Mouse (Mus musculus) myocyte (in vitro differentiated cells): ENCODE measurements at regions not wholly inside any gene's neighbourhood (a gene's known extent, or its start where the extent isn't known, plus 50 kb on each side); places are given as distances from the start of the nearest gene placed in this dataset.

ENCODE experiments used
- H3K27me3 ChIP-seq: one replicate; pipeline ENCODE4 v1.6.1; 2011; ENCODE audit not compliant: control insufficient read depth, insufficient read depth, insufficient read length
- H3K36me3 ChIP-seq: one replicate; pipeline ENCODE4 v1.6.1; 2011; ENCODE audit not compliant: control insufficient read depth, insufficient read depth
- H3K4me2 ChIP-seq: one replicate; pipeline ENCODE4 v1.6.1; 2011; ENCODE audit warnings: low read depth, control low read depth
- H3K4me3 ChIP-seq: one replicate; pipeline ENCODE4 v1.5.1; 2011; ENCODE audit warnings: mild to moderate bottlenecking, control low read depth, moderate library complexity
- H3K79me2 ChIP-seq: one replicate; pipeline ENCODE4 v1.6.1; 2011; ENCODE audit not compliant: control insufficient read depth, insufficient read depth
- H3ac ChIP-seq: one replicate; pipeline ENCODE4 v1.6.1; 2011; ENCODE audit not compliant: control insufficient read depth, insufficient read length
- CEBPB ChIP-seq: IDR thresholded peaks from 2 replicates; pipeline ENCODE4 v1.6.1; 2011; ENCODE audit warnings: mild to moderate bottlenecking, moderate library complexity; ENCODE audit not compliant: poor library complexity, insufficient read depth, severe bottlenecking
- E2F4 ChIP-seq: IDR thresholded peaks from one replicate; pipeline ENCODE4 v1.6.1; 2011; ENCODE audit warnings: mild to moderate bottlenecking, control low read depth, moderate library complexity; ENCODE audit not compliant: insufficient read depth
- MAX ChIP-seq: IDR thresholded peaks from one replicate; pipeline ENCODE4 v1.6.1; 2011; ENCODE audit warnings: low read depth, mild to moderate bottlenecking, control low read depth
- MYOD1 ChIP-seq, 3 experiments: IDR thresholded peaks; one replicate each; pipeline ENCODE4 v1.6.1; 2011; ENCODE audit warnings: control low read depth in 2 of 3, low read depth in 2 of 3, mild to moderate bottlenecking in 2 of 3, moderate library complexity in 1 of 3; ENCODE audit not compliant: insufficient read length in 2 of 3, control insufficient read depth in 1 of 3
- MYOG ChIP-seq, 3 experiments: IDR thresholded peaks; one replicate each; pipeline ENCODE4 v1.6.1; 2011; ENCODE audit warnings: control low read depth in 2 of 3, low read depth in 2 of 3, mild to moderate bottlenecking in 2 of 3; ENCODE audit not compliant: insufficient read length in 2 of 3, control insufficient read depth in 1 of 3, insufficient read depth in 1 of 3
- POLR2A ChIP-seq: IDR thresholded peaks from one replicate; pipeline ENCODE4 v1.6.1; 2011; ENCODE audit warnings: low read depth, mild to moderate bottlenecking, control low read depth, moderate library complexity; ENCODE audit not compliant: insufficient read length
- POLR2AphosphoS2 ChIP-seq: IDR thresholded peaks from one replicate; pipeline ENCODE4 v1.6.1; 2011; ENCODE audit warnings: low read depth, control low read depth; ENCODE audit not compliant: insufficient read length
- REST ChIP-seq: IDR thresholded peaks from one replicate; pipeline ENCODE4 v1.6.1; 2011; ENCODE audit warnings: mild to moderate bottlenecking, control low read depth, moderate library complexity; ENCODE audit not compliant: insufficient read depth, insufficient read length
- SRF ChIP-seq: IDR thresholded peaks from one replicate; pipeline ENCODE4 v1.6.1; 2011; ENCODE audit warnings: low read depth; ENCODE audit not compliant: control insufficient read depth, insufficient read length
- TCF12 ChIP-seq: IDR thresholded peaks from one replicate; pipeline ENCODE4 v1.6.1; 2011; ENCODE audit warnings: mild to moderate bottlenecking, control low read depth; ENCODE audit not compliant: poor library complexity, insufficient read depth, severe bottlenecking
- TCF3 ChIP-seq: IDR thresholded peaks from one replicate; pipeline ENCODE4 v1.6.1; 2011; ENCODE audit warnings: low read depth, control low read depth; ENCODE audit not compliant: insufficient read length
- USF1 ChIP-seq: IDR thresholded peaks from one replicate; pipeline ENCODE4 v1.6.1; 2011; ENCODE audit warnings: low read depth, mild to moderate bottlenecking, control low read depth, moderate library complexity

GRCm38 (mm10) chr3:123846554-123846953 is 155.9 kb upstream of the Ndst3 start:
- Histone ChIP-seq H3K4me3 (no peak overlapping the region), H3ac (no peak overlapping the region), H3K36me3 (no peaks in the 10 kb centered on the region), H3K27me3 (no peaks in the 10 kb centered on the region), H3K79me2 (no peaks in the 10 kb centered on the region), H3K4me2 (no peak overlapping the region)
- TF ChIP-seq MYOG (IDR thresholded peaks at IDR 0.05; ENCODE audit: control insufficient read depth in 1 of 3, insufficient read depth in 1 of 3, insufficient read length in 2 of 3, low read depth in 2 of 3) (no peak), REST (no peak)

GRCm38 (mm10) chr3:123848663-123849062 is 158.0 kb upstream of the Ndst3 start:
- H3K79me2 ChIP-seq = no peaks in the 10 kb centered on the region
- H3K27me3 ChIP-seq = no peaks in the 10 kb centered on the region
- no peaks in the 10 kb centered on the region for H3K36me3 ChIP-seq
- TF ChIP-seq USF1 (no peak), E2F4 (no peak), MYOG (IDR thresholded peaks at IDR 0.05; ENCODE audit: control insufficient read depth in 1 of 3, insufficient read depth in 1 of 3, insufficient read length in 2 of 3, low read depth in 2 of 3) (peak in 1 of 3 experiments; percentile 41), REST (no peak), SRF (no peak), CEBPB (peak; percentile 52; the same call in 1 of the 2 replicates), POLR2AphosphoS2 (no peak), MYOD1 (IDR thresholded peaks at IDR 0.05; ENCODE audit: control insufficient read depth in 1 of 3, insufficient read length in 2 of 3, low read depth in 2 of 3) (peak; percentile 11 to 48 (median 32)), TCF3 (no peak), POLR2A (no peak), TCF12 (no peak), MAX (no peak)
- no peak overlapping the region for H3K4me2 ChIP-seq
- no peak overlapping the region for H3K4me3 ChIP-seq
- H3ac ChIP-seq = no peak overlapping the region

GRCm38 (mm10) chr3:123852889-123853288 is 162.2 kb upstream of the Ndst3 start:
- Histone ChIP-seq H3K4me3 (no peak overlapping the region), H3K79me2 (no peaks in the 10 kb centered on the region), H3ac (no peak overlapping the region), H3K4me2 (no peak overlapping the region), H3K36me3 (no peaks in the 10 kb centered on the region), H3K27me3 (no peaks in the 10 kb centered on the region)
- TF ChIP-seq USF1 = no peak
- no peak for TF ChIP-seq REST
- no peak for TF ChIP-seq MYOD1 (IDR thresholded peaks at IDR 0.05; ENCODE audit: control insufficient read depth in 1 of 3, insufficient read length in 2 of 3, low read depth in 2 of 3)
- TF ChIP-seq SRF = no peak
- TF ChIP-seq POLR2A = no peak
- no peak for TF ChIP-seq CEBPB
- no peak for TF ChIP-seq E2F4
- TF ChIP-seq MYOG (IDR thresholded peaks at IDR 0.05; ENCODE audit: control insufficient read depth in 1 of 3, insufficient read depth in 1 of 3, insufficient read length in 2 of 3, low read depth in 2 of 3) = no peak
- TF ChIP-seq POLR2AphosphoS2 = no peak
- TF ChIP-seq TCF3 = no peak
- TF ChIP-seq MAX = no peak
- TF ChIP-seq TCF12 = no peak

GRCm38 (mm10) chr3:123873709-123874108 is 183.1 kb upstream of the Ndst3 start:
- Histone ChIP-seq H3K27me3 (no peaks in the 10 kb centered on the region), H3K36me3 (no peaks in the 10 kb centered on the region), H3ac (no peak overlapping the region), H3K4me2 (no peak overlapping the region), H3K79me2 (no peaks in the 10 kb centered on the region), H3K4me3 (no peak overlapping the region)
- TF ChIP-seq POLR2AphosphoS2 = no peak
- TF ChIP-seq MAX = no peak
- no peak for TF ChIP-seq POLR2A
- no peak for TF ChIP-seq REST
- TF ChIP-seq CEBPB = no peak

GRCm38 (mm10) chr3:123893691-123894090 is 203.0 kb upstream of the Ndst3 start:
- H3K4me3 ChIP-seq = no peak overlapping the region
- H3K79me2 ChIP-seq = no peaks in the 10 kb centered on the region
- no peaks in the 10 kb centered on the region for H3K36me3 ChIP-seq
- H3K4me2 ChIP-seq = no peak overlapping the region
- TF ChIP-seq TCF12 (no peak), MYOD1 (IDR thresholded peaks at IDR 0.05; ENCODE audit: control insufficient read depth in 1 of 3, insufficient read length in 2 of 3, low read depth in 2 of 3) (no peak), REST (no peak), POLR2A (no peak), MYOG (IDR thresholded peaks at IDR 0.05; ENCODE audit: control insufficient read depth in 1 of 3, insufficient read depth in 1 of 3, insufficient read length in 2 of 3, low read depth in 2 of 3) (no peak), MAX (no peak), USF1 (no peak), POLR2AphosphoS2 (no peak), TCF3 (no peak), SRF (no peak), E2F4 (no peak), CEBPB (no peak)
- no peaks in the 10 kb centered on the region for H3K27me3 ChIP-seq
- H3ac ChIP-seq = no peak overlapping the region
